Mouse (Mus musculus): ENCODE measurements around the gene Trmt10a.
"Not testable (repeated sequence)": the region's sequence is repeated elsewhere in the genome, so short reads cannot be mapped to it uniquely, and the experiment has no call there.

Trmt10a gene

GRCm38 (mm10) chr3:138134528-138134927, 8.7 kb upstream of the Trmt10a start:
- no peak for DNase-seq (ENCODE audit: low read depth)

GRCm38 (mm10) chr3:138138146-138138545, 5.1 kb upstream of the Trmt10a start:
- DNase-seq (ENCODE audit: low read depth) = not testable (repeated sequence)

DNA sequence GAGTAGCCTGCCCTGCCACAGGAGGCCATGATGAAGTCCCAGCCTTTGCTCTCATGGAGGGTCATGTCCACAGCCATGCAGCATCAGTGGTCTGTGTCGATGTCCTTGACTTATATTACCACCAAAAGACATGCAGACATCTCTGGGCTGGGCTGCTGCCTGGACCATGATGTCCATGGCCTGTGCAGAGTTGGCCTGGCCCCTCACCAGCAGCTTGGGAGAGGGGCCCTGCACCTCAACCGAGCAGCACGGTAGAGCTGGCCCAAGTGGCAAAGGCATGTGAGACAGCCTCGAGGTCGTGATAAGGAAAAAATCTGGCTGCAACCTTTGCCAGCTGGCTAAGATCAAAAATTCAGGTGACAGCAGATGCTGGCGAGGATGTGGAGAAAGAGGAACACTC, 3.6 kb upstream of the Trmt10a start:
- no peak for DNase-seq (ENCODE audit: low read depth)

GRCm38 (mm10) chr3:138142052-138142732, 1.1 kb upstream of the Trmt10a start:
- no peak for DNase-seq (ENCODE audit: low read depth)

- no peak for DNase-seq (ENCODE audit: low read depth)
These were observed 424 bp upstream of the Trmt10a start for GRCm38 (mm10) chr3:138142733-138143314.

DNA sequence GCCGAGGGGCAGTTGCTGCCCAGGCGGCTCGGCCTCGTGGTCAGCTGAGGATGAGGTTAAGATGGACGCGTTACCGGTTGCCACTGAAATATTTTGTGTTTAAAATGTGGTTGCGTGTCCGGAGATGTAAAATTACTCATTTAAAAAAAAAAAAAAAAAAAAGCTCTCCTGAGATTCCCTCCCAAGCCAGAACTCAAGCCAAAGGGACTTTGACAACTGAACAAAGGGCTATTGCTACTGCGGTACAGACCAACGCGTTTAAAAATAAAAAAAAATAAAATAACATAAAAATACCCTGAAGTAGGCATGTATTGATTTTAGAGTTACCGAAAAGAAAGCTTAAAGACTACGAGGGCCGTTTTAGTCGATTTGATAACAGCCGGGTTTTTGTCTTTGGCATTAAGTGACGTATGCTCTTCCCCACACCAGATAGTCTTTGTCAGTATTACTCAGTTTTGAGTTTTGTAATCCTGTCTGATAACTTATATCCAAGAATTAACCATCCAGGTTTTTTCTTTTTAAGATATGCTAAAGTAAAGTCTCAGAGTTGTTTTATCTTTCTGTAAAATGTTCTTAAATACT, 903 bp downstream of the Trmt10a start:
- no peak for DNase-seq (ENCODE audit: low read depth)

DNA sequence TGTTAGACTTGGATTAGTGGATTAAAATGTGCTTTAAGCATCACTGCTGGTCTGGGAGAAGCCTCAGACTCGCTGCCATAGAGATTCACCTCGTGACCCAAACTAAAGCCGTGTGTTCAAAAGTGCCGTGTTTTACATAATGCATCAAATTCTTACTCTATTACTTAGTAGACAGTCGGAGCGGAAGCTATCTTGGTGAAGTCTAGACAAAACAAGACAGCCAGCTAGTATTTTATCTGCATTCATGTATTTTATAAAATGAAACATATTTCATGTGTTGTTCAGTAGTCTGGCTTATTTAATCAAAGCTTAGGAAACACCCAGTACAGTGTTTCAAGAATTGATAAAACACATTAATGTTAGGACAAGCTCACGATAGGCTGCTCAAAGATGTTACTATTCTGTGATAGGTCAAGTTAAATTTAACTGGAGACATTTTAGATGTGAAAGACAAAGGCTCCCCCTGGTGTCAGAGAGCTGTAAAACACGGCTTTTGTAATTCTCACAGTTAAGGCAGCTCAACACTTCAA, 1.5 kb downstream of the Trmt10a start, which contains the start of gene Mttp:
TSS of gene Mttp (minus strand) at position 327 of the 530 bp plus-strand sequence.
- peak; percentile 91 for DNase-seq (ENCODE audit: low read depth)

DNA sequence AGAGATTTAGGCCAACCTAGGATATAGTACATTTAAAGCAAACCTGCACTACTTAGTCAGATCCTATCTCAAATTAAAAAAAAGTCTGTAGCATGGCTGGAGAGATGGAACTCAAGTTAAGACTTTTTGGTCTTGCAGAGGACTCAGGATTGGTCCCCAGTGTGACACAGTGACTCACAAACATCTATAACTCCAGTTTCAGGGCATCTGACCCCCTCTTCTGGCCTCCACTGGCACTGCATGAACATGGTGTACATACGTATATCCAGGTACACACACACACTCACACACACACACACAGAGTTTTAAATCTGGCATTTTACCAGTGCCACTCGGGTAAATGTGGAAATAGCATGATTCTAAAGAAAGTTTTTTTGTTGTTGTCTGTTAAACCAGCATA, 5.6 kb downstream of the Trmt10a start:
- no peak for DNase-seq (ENCODE audit: low read depth)

GRCm38 (mm10) chr3:138155062-138155461, 11.8 kb downstream of the Trmt10a start:
- no peak for DNase-seq (ENCODE audit: low read depth)

GRCm38 (mm10) chr3:138156651-138157050, 13.4 kb downstream of the Trmt10a start:
- no peak for DNase-seq (ENCODE audit: low read depth)

DNA sequence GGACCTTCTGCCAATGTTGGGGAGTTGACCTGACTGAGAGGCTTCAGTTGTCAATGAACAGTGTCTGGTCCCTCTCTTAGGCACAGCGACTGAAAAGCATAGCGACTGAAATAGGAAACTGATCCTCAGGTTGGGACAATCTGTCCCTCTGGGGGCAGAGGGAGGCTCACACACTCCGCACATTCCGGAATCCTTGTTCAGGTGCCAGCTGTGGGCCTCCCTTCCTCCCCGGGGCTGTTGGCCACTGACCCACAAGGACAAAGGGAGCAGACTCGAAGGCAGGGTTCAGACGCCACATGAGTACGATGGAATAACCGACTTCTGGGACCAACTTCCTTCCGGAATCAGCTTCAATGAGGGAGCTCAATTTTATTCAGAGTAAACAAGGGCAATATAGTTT, 18.4 kb downstream of the Trmt10a start:
- DNase-seq (ENCODE audit: low read depth) = no peak

- DNase-seq (ENCODE audit: low read depth) = no peak
These were observed 19.4 kb downstream of the Trmt10a start for GRCm38 (mm10) chr3:138162553-138163183.

DNA sequence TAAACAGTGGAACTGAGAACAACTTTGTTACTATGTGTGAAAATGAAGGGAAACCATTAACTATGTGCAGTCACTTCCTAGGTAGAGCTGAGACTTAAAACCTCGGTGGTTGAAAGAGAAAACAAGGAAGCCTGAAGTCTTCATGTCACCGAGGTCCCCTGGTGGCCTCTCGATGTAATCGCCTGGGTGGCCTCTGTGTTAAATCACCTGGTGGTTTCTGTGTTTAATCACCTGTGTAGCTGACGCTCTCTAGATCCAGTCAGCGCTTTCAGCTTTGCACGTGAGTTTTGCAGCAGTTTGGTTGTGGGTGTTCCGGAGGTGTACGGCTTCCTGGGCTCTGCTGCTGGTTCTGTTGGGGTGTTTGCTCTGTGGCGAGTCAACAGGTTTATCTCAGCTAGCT, 30.0 kb downstream of the Trmt10a start:
- DNase-seq (ENCODE audit: low read depth) = no peak

- DNase-seq (ENCODE audit: low read depth) = no peak
These were observed 32.3 kb downstream of the Trmt10a start for GRCm38 (mm10) chr3:138175551-138175950.

DNA sequence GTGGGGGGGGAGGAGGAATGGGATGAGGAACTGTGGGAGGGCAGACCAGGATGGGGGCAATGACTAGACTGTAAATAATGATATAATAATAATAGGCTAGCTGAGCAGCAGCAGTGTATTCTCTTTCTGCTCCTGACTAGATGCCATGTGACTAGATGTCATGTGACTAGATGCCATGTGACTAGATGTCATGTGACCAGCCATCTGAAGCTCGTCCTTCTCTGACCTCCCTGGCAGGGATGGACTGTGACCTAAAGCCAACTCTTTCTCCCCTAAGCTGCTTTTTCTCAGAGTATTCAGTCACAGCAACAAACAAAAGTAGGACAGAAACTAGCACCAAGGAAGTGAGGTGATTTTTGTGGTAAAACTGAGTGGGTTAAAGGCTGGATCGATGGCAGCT, 38.8 kb downstream of the Trmt10a start:
- no peak for DNase-seq (ENCODE audit: low read depth)

DNA sequence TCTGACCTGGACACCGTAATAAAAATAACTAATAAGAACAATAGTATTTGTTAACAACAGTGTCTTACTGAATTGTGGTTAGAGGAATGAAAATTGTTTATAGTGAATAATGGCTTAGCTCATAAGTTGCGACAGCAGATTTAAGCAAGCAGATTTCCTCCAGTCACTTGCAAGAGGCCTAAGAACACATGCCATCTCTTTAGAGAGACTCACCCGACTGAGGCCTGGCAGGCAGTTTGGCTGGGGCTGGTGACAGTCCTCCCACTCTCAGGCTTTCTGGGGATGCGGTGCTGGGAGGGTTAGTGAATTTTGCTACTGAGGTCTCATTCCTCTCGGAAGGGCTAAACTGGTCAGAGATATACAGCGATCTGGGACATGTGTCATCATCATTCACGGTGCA, 40.1 kb downstream of the Trmt10a start:
- no peak for DNase-seq (ENCODE audit: low read depth)

DNA sequence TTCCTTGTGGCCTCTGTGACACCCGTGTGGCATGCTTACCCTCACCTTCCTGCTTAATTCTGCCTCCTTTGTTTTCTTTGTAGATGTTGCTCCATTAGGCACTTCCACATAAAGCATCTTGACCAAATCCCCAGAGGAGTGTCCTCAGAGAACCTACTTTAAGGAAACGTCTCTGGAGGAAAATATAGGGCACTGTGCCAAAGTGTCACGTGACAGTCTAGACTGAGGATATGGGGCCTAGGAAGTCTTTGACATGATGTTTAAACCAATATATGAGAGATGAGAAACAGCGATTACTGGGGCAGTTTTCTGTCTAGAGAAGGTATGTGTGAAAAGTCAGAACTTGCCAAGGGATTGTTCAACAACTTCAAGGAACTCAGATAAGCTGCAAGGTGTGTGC, 42.0 kb downstream of the Trmt10a start:
- DNase-seq (ENCODE audit: low read depth) = no peak

DNA sequence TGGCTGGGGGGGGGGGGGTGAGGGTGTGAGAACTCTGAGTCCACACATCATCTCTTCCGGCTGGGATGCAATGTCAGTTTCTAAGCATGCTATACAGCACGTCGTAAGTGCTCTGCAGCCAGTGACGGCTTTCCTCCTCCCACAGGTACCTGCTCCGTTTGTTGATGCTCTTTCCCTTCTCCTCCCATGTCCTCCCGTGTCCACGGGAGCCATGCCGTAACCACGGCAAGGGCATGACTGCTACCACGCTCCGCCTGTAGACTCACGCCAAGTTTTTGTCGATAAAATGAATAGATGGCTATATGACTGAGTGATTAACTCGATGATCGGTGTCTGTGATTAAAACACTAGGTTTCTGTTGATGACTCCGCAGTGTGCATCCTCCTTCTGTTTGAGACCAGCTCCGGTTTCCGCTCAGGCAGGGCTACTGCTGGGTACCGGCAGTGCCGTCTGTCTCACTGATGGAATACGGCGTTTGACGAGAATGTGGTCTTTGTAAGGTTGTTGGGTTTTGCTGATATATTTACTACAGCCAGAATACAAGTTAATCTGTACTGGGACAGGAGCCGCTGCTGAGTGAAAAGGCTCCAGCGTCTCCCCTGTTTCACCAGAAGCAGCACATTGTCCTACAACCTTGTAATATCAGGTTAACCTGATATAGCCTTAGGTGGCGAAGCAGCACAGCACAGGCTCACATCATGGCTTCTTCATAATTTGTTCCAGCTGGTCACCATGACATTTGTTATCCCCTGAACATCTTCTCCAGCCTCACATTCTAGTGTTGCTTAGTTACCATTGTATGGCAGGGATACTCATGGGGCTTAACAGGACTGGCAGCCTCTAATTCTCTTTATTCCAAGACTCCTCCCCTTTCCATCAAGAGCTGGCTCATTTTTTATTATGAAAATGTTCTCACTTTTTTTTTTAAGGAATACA, 43.0 kb downstream of the Trmt10a start:
- no peak for DNase-seq (ENCODE audit: low read depth)

DNA sequence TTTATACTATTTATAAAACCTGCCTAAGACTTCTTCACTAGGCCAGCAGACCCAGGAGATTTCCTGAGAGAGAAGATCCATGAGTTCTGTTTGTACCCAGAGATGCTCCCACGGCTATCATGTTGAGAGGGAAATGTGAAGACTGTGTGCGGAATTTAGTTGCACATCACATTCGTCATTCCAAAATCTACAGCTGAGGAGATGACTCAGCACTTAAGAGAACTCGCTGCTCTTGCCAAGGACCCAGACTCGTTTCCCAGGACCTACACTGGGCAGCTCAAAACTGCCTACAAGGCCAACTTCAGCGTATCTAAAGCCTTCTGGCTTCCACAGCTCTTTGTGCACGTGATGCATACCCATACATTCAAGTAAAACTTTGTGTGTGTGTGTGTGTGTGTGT, 49.0 kb downstream of the Trmt10a start:
- DNase-seq (ENCODE audit: low read depth) = no peak

GRCm38 (mm10) chr3:138193683-138194302, 50.5 kb downstream of the Trmt10a start, which contains the start of gene 4930579F01Rik:
Gene 4930579F01Rik, minus strand, starts transcription at chr3:138193825.
- DNase-seq (ENCODE audit: low read depth) = no peak

DNA sequence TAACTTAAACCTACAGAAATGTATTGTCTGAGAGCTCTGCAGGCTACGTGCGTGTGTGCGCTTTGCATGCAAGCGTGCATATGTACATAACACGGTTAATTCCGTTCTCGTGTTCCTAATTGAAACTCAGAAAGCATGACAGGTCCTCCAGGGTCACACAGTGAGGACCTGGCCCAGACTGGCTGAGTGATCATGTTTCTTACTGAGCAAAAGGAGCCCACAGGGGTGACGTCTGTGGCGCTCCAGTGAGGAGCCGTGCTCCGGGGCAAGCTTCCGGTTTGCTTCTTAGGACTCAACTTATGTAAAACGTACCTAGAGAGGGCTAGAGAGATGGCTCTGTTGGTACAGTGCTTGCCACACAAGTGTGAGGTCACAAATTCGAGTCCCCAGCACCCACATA, 53.8 kb downstream of the Trmt10a start:
- DNase-seq (ENCODE audit: low read depth) = no peak
